Mouse (Mus musculus) liver, adult 2 months (tissue): Measurements from ENCODE around the gene Ppp3ca.

ENCODE experiments used
- CTCF ChIP-seq: fragments of 200-500 bp; IDR thresholded peaks from 2 replicates; pipeline ENCODE4 v1.5.1; 2011; ENCODE audit warnings: low read depth, low read length, control low read depth
- POLR2A ChIP-seq: fragments of 200-500 bp; IDR thresholded peaks from 2 replicates; pipeline ENCODE4 v1.6.1; 2011; ENCODE audit warnings: low read length, control low read depth; ENCODE audit not compliant: insufficient read depth; ENCODE audit errors: extremely low read depth

GRCm38 (mm10) chr3:136689793-136690543 is 20.0 kb downstream of the Ppp3ca start:
- TF ChIP-seq CTCF (no peak), POLR2A (no peak)
